Mouse (Mus musculus): ENCODE results near the gene Higd2a. TPM values are rescaled to one million over a fixed set of nuclear protein-coding genes. Genes with fewer than 3 reads are reported as not detected.

Higd2a gene
- polyA plus RNA-seq, 1 experiment from 2014 or later, result 272 TPM

- Histone ChIP-seq H3K9ac (ENCODE audit: low read length) (peak overlapping the region; percentile 83), H3K4me2 (ENCODE audit: low read depth, low read length) (peak overlapping the region; percentile 72), H3K27ac (ENCODE audit: low read length) (no peak overlapping the region), H3K4me1 (ENCODE audit: control insufficient read depth, insufficient read depth, low read length) (peaks cover 7% of the 10 kb centered on the region), H3K4me3 (ENCODE audit: low read length) (peak overlapping the region; percentile 66), H3K36me3 (ENCODE audit: control insufficient read depth, insufficient read depth) (peaks cover 16% of the 10 kb centered on the region), H3K9me3 (replicated peaks; ENCODE audit: control insufficient read depth, low read length) (no peaks in the 10 kb centered on the region), H3K27me3 (ENCODE audit: control insufficient read depth, insufficient read depth, low read length) (no peaks in the 10 kb centered on the region)
- WGBS, result 9% methylated on average over 45 of the region's 45 CpGs
- ATAC-seq (replicated peaks; ENCODE audit: extremely low read depth, insufficient read depth, low FRiP score), result peak; percentile 56
Observed at GRCm38 (mm10) chr13:54564232-54565200, 25.5 kb upstream of the Higd2a start.

GRCm38 (mm10) chr13:54565201-54565581, 24.8 kb upstream of the Higd2a start, which contains the start of gene 4833439L19Rik:
Gene 4833439L19Rik (minus strand): TSS chr13:54565435.
- peak; percentile 97 for ATAC-seq (replicated peaks; ENCODE audit: extremely low read depth, insufficient read depth, low FRiP score)
- H3K9ac ChIP-seq (ENCODE audit: low read length), result peak within 1 kb of the TSS; percentile 83
- WGBS, result under 1% methylated on average over 27 of the region's 27 CpGs

GRCm38 (mm10) chr13:54565594-54566345, 24.2 kb upstream of the Higd2a start:
- ATAC-seq (replicated peaks; ENCODE audit: extremely low read depth, insufficient read depth, low FRiP score), result peak; percentile 30; the same call in 1 of the 2 replicates
- 45% methylated on average over 8 of the region's 8 CpGs for WGBS
- Histone ChIP-seq H3K4me2 (ENCODE audit: low read depth, low read length) (peak overlapping the region; percentile 74), H3K27me3 (ENCODE audit: control insufficient read depth, insufficient read depth, low read length) (no peaks in the 10 kb centered on the region), H3K27ac (ENCODE audit: low read length) (peak overlapping the region; percentile 62), H3K36me3 (ENCODE audit: control insufficient read depth, insufficient read depth) (peaks cover 5% of the 10 kb centered on the region; the same call in 1 of the 2 replicates), H3K4me3 (ENCODE audit: low read length) (peak overlapping the region; percentile 66), H3K9me3 (replicated peaks; ENCODE audit: control insufficient read depth, low read length) (no peaks in the 10 kb centered on the region), H3K4me1 (ENCODE audit: control insufficient read depth, insufficient read depth, low read length) (peaks cover 7% of the 10 kb centered on the region), H3K9ac (ENCODE audit: low read length) (peak overlapping the region; percentile 51)

More at GRCm38 (mm10) chr13:54565201-54565581, 24.8 kb upstream of the Higd2a start, which contains the start of gene 4833439L19Rik:
- peaks cover 7% of the 10 kb centered on the region for H3K4me1 ChIP-seq (ENCODE audit: control insufficient read depth, insufficient read depth, low read length)
- no peaks in the 10 kb centered on the region for H3K27me3 ChIP-seq (ENCODE audit: control insufficient read depth, insufficient read depth, low read length)
- H3K4me3 ChIP-seq (ENCODE audit: low read length), result peak within 1 kb of the TSS; percentile 66
- no peaks in the 10 kb centered on the region for H3K9me3 ChIP-seq (replicated peaks; ENCODE audit: control insufficient read depth, low read length)
- H3K27ac ChIP-seq (ENCODE audit: low read length), result peak within 1 kb of the TSS; percentile 62
- peak within 1 kb of the TSS; percentile 74 for H3K4me2 ChIP-seq (ENCODE audit: low read depth, low read length)
- peaks cover 10% of the 10 kb centered on the region for H3K36me3 ChIP-seq (ENCODE audit: control insufficient read depth, insufficient read depth)

GRCm38 (mm10) chr13:54568380-54568779, 21.6 kb upstream of the Higd2a start:
- 42% methylated on average over 5 of the region's 5 CpGs for WGBS
- Histone ChIP-seq H3K4me1 (ENCODE audit: control insufficient read depth, insufficient read depth, low read length) (peaks cover 7% of the 10 kb centered on the region), H3K4me3 (ENCODE audit: low read length) (no peak overlapping the region), H3K9ac (ENCODE audit: low read length) (no peak overlapping the region), H3K4me2 (ENCODE audit: low read depth, low read length) (no peak overlapping the region), H3K27me3 (ENCODE audit: control insufficient read depth, insufficient read depth, low read length) (no peaks in the 10 kb centered on the region), H3K9me3 (replicated peaks; ENCODE audit: control insufficient read depth, low read length) (no peaks in the 10 kb centered on the region), H3K36me3 (ENCODE audit: control insufficient read depth, insufficient read depth) (no peaks in the 10 kb centered on the region), H3K27ac (ENCODE audit: low read length) (no peak overlapping the region)
- no peak for ATAC-seq (replicated peaks; ENCODE audit: extremely low read depth, insufficient read depth, low FRiP score)

GRCm38 (mm10) chr13:54569282-54569681, 20.7 kb upstream of the Higd2a start:
- H3K27ac ChIP-seq (ENCODE audit: low read length), result no peak overlapping the region
- H3K9me3 ChIP-seq (replicated peaks; ENCODE audit: control insufficient read depth, low read length), result no peaks in the 10 kb centered on the region
- 56% methylated on average over 1 of the region's 1 CpGs for WGBS
- H3K4me2 ChIP-seq (ENCODE audit: low read depth, low read length), result no peak overlapping the region
- ATAC-seq (replicated peaks; ENCODE audit: extremely low read depth, insufficient read depth, low FRiP score), result no peak
- H3K4me1 ChIP-seq (ENCODE audit: control insufficient read depth, insufficient read depth, low read length), result peaks cover 3% of the 10 kb centered on the region
- H3K27me3 ChIP-seq (ENCODE audit: control insufficient read depth, insufficient read depth, low read length), result no peaks in the 10 kb centered on the region
- H3K4me3 ChIP-seq (ENCODE audit: low read length), result no peak overlapping the region
- H3K9ac ChIP-seq (ENCODE audit: low read length), result no peak overlapping the region
- no peaks in the 10 kb centered on the region for H3K36me3 ChIP-seq (ENCODE audit: control insufficient read depth, insufficient read depth)

- Histone ChIP-seq H3K27me3 (ENCODE audit: control insufficient read depth, insufficient read depth, low read length) (no peaks in the 10 kb centered on the region), H3K9me3 (replicated peaks; ENCODE audit: control insufficient read depth, low read length) (no peaks in the 10 kb centered on the region), H3K36me3 (ENCODE audit: control insufficient read depth, insufficient read depth) (no peaks in the 10 kb centered on the region), H3K4me2 (ENCODE audit: low read depth, low read length) (no peak overlapping the region), H3K9ac (ENCODE audit: low read length) (no peak overlapping the region), H3K4me1 (ENCODE audit: control insufficient read depth, insufficient read depth, low read length) (peaks cover 5% of the 10 kb centered on the region), H3K27ac (ENCODE audit: low read length) (no peak overlapping the region), H3K4me3 (ENCODE audit: low read length) (no peak overlapping the region)
- ATAC-seq (replicated peaks; ENCODE audit: extremely low read depth, insufficient read depth, low FRiP score), result no peak
- WGBS, result 66% methylated on average over 4 of the region's 4 CpGs
Observed at GRCm38 (mm10) chr13:54570736-54571135, 19.3 kb upstream of the Higd2a start.

- 31% methylated on average over 2 of the region's 2 CpGs for WGBS
- H3K27ac ChIP-seq (ENCODE audit: low read length), result no peak overlapping the region
- no peak overlapping the region for H3K4me3 ChIP-seq (ENCODE audit: low read length)
- H3K9ac ChIP-seq (ENCODE audit: low read length), result no peak overlapping the region
- no peak for ATAC-seq (replicated peaks; ENCODE audit: extremely low read depth, insufficient read depth, low FRiP score)
- no peak overlapping the region for H3K4me2 ChIP-seq (ENCODE audit: low read depth, low read length)
- H3K9me3 ChIP-seq (replicated peaks; ENCODE audit: control insufficient read depth, low read length), result no peaks in the 10 kb centered on the region
- no peaks in the 10 kb centered on the region for H3K36me3 ChIP-seq (ENCODE audit: control insufficient read depth, insufficient read depth)
- peaks cover 9% of the 10 kb centered on the region for H3K4me1 ChIP-seq (ENCODE audit: control insufficient read depth, insufficient read depth, low read length)
- H3K27me3 ChIP-seq (ENCODE audit: control insufficient read depth, insufficient read depth, low read length), result no peaks in the 10 kb centered on the region
Observed at GRCm38 (mm10) chr13:54571637-54572036, 18.4 kb upstream of the Higd2a start.

- Histone ChIP-seq H3K27me3 (ENCODE audit: control insufficient read depth, insufficient read depth, low read length) (no peaks in the 10 kb centered on the region), H3K9me3 (replicated peaks; ENCODE audit: control insufficient read depth, low read length) (no peaks in the 10 kb centered on the region), H3K36me3 (ENCODE audit: control insufficient read depth, insufficient read depth) (no peaks in the 10 kb centered on the region), H3K9ac (ENCODE audit: low read length) (no peak overlapping the region), H3K4me3 (ENCODE audit: low read length) (no peak overlapping the region), H3K27ac (ENCODE audit: low read length) (no peak overlapping the region), H3K4me2 (ENCODE audit: low read depth, low read length) (no peak overlapping the region), H3K4me1 (ENCODE audit: control insufficient read depth, insufficient read depth, low read length) (peaks cover 9% of the 10 kb centered on the region)
- WGBS, result 87% methylated on average over 4 of the region's 4 CpGs
- no peak for ATAC-seq (replicated peaks; ENCODE audit: extremely low read depth, insufficient read depth, low FRiP score)
Observed at GRCm38 (mm10) chr13:54572621-54573020, 17.4 kb upstream of the Higd2a start.
